8 mouse cellular contexts compared by ENCODE assay signal in the genomic region with DNA sequence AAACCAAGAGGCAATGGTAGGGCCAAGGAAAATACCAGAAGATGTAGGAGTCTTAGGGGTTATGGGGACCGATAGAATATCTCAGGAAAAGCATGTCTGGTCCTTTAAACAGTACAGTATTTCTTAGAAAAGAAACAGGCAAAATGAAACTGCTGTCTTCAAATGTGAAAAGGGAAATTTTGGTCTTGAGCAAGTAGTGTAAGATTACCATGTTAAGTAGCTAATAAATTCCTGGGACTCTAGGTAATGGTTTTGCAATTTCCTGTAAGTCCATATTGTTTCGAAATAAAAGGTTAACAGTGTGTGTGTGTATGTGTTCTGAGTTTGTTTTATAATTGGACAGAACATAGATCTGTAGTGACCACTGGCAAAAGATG. TPM values are rescaled to one million over a fixed set of nuclear protein-coding genes. Genes with fewer than 3 reads are reported as not detected.
DNase-seq lines count a peak whose midpoint lies in the region; ATAC-seq lines count a peak whose summit lies in the region.

No protein-coding gene starts in this region.

- H3K9me3 ChIP-seq in limb, embryonic 12.5 days = no peaks in the 10 kb centered on the region

- DNase-seq in 3134 (ENCODE audit: extremely low read depth, insufficient read length, low spot score) (peak; percentile 46), 416B (ENCODE audit: low read depth) (peak; percentile 74)
- DNase-seq in fibroblast of lung, adult 2 months (ENCODE audit: low read depth) = peak; percentile 30
- DNase-seq in skeletal muscle tissue, adult 2 months (ENCODE audit: low read depth, low spot score) = peak; percentile 8
- no peak for DNase-seq in natural killer cell, adult 2 months (ENCODE audit: low spot score in 2 of 2)
- DNase-seq in cerebellum, postnatal 36 days = no peak
- DNase-seq in adrenal gland, postnatal 25 days = no peak

- peak overlapping the region; percentile 65 for H3K4me2 ChIP-seq in limb, embryonic 12.5 days

- 43% methylated on average over 2 of the region's 2 CpGs for WGBS in limb, embryonic 12.5 days

- H3K4me1 ChIP-seq in limb, embryonic 12.5 days (replicated peaks) = 0 out of 2 replicates have a peak, but pooled peaks cover 6% of the 10 kb centered on the region

- H3K9ac ChIP-seq in limb, embryonic 12.5 days (replicated peaks) = peak overlapping the region; percentile 68; the same call in 1 of the 2 replicates

- peak overlapping the region; percentile 55 for H3K4me3 ChIP-seq in limb, embryonic 12.5 days (replicated peaks)

- H3K27ac ChIP-seq in limb, embryonic 12.5 days = peak overlapping the region; percentile 98

- peak; percentile 28 for ATAC-seq in limb, embryonic 12.5 days (ENCODE audit: insufficient number of reproducible peaks, insufficient read depth, low FRiP score, low TSS enrichment, low read depth)

- no peaks in the 10 kb centered on the region for H3K27me3 ChIP-seq in limb, embryonic 12.5 days

- no peaks in the 10 kb centered on the region for H3K36me3 ChIP-seq in limb, embryonic 12.5 days

RNA-seq across cellular contexts. Expression of a gene that starts 0.7 kb away (rescaled TPM):
- polyA plus RNA-seq in limb, embryonic 12.5 days (2016; fragmentation: Nextera tagmentation; extraction: Ambion mirVana) = 15.4 and 16.1 TPM in 2 replicates
- 15.2 and 20.6 TPM in 2 replicates for total RNA-seq in adrenal gland, postnatal 25 days (2021)

Comparison
In these comparisons a context has a peak if more than half of its experiments do, and no peak if none do; other contexts are left out.
1. DNase-seq: peak in 3134 (single experiment), 416B (single experiment), fibroblast of lung, adult 2 months (single experiment) and skeletal muscle tissue, adult 2 months (single experiment); none in natural killer cell, adult 2 months (0 of 2), cerebellum, postnatal 36 days (0 of 2) and adrenal gland, postnatal 25 days (single experiment).